24 mouse cellular contexts compared by ENCODE assay signal in genomic region chr7:128834894-128835293, GRCm38 (mm10).
"Had no signal": no experiment of that assay in that cellular context is flagged by ENCODE, and none has a peak within 500 bp of the region (broad histone marks: within the 10 kb centered on the region; RNA-seq: fewer than 3 reads in every experiment).

No protein-coding gene starts in this region.

- DNase-seq: cerebellum, adult 9-10 months; cerebellum, adult 9-11 months; cerebellum, postnatal 36 days; embryo, embryonic 11 days; forebrain, postnatal 0 days; gastrocnemius, adult 2 months; gastrocnemius, postnatal 10 days; gastrocnemius, postnatal 14 days; gastrocnemius, postnatal 25 days; gastrocnemius, postnatal 36 days; heart, adult 11 months; heart, adult 18-20 months; heart, adult 2 months had no signal

- H3K9me3 ChIP-seq: embryonic facial prominence, embryonic 10.5 days; embryonic facial prominence, embryonic 12.5 days; embryonic facial prominence, embryonic 13.5 days; embryonic facial prominence, embryonic 15.5 days; forebrain, embryonic 10.5 days; forebrain, embryonic 12.5 days; forebrain, embryonic 13.5 days; forebrain, embryonic 15.5 days had no signal

- H3K9ac ChIP-seq: embryonic facial prominence, embryonic 12.5 days; embryonic facial prominence, embryonic 13.5 days; embryonic facial prominence, embryonic 15.5 days; forebrain, embryonic 12.5 days; forebrain, embryonic 13.5 days; forebrain, embryonic 15.5 days; forebrain, postnatal 0 days had no signal

- H3K4me3 ChIP-seq: embryonic facial prominence, embryonic 10.5 days; embryonic facial prominence, embryonic 12.5 days; embryonic facial prominence, embryonic 13.5 days; embryonic facial prominence, embryonic 15.5 days; erythroblast, embryonic 14.5 days; forebrain, embryonic 10.5 days; forebrain, embryonic 12.5 days; forebrain, embryonic 13.5 days; forebrain, embryonic 15.5 days; gastrocnemius, adult 2 months; heart, adult 2 months had no signal

- H3K36me3 ChIP-seq: embryonic facial prominence, embryonic 10.5 days; embryonic facial prominence, embryonic 12.5 days; embryonic facial prominence, embryonic 13.5 days; embryonic facial prominence, embryonic 15.5 days; forebrain, embryonic 10.5 days; forebrain, embryonic 12.5 days; forebrain, embryonic 15.5 days had no signal

- H3K4me1 ChIP-seq: embryonic facial prominence, embryonic 10.5 days; embryonic facial prominence, embryonic 12.5 days; embryonic facial prominence, embryonic 13.5 days; embryonic facial prominence, embryonic 15.5 days; forebrain, embryonic 12.5 days; forebrain, embryonic 13.5 days had no signal

- ATAC-seq: forebrain, embryonic 13.5 days; forebrain, embryonic 14.5 days; forebrain, embryonic 15.5 days; forebrain, embryonic 16.5 days; forebrain, postnatal 0 days had no signal

- H3K27me3 ChIP-seq: embryonic facial prominence, embryonic 12.5 days; embryonic facial prominence, embryonic 13.5 days; embryonic facial prominence, embryonic 15.5 days; forebrain, embryonic 12.5 days; forebrain, embryonic 13.5 days; forebrain, embryonic 15.5 days had no signal

- H3K4me2 ChIP-seq: embryonic facial prominence, embryonic 12.5 days; embryonic facial prominence, embryonic 13.5 days; embryonic facial prominence, embryonic 15.5 days; forebrain, embryonic 12.5 days; forebrain, embryonic 13.5 days; forebrain, embryonic 15.5 days had no signal

- H3K27ac ChIP-seq: embryonic facial prominence, embryonic 10.5 days; embryonic facial prominence, embryonic 12.5 days; embryonic facial prominence, embryonic 13.5 days; embryonic facial prominence, embryonic 15.5 days; forebrain, embryonic 10.5 days; forebrain, embryonic 12.5 days; forebrain, embryonic 13.5 days; forebrain, embryonic 15.5 days; gastrocnemius, adult 2 months; heart, adult 2 months had no signal
